Mouse (Mus musculus) stomach, embryonic 14.5 days (tissue): Measurements from ENCODE around the gene 2010111I01Rik. TPM values are rescaled to one million over a fixed set of nuclear protein-coding genes. Genes with fewer than 3 reads are reported as not detected.

Experiments
- ATAC-seq: fragments of 200-750 bp; cut with Nextera tagmentation; 2 replicates; pipeline ENCODE4 v1.8.0; 2017; ENCODE audit warnings: low read depth, moderate TSS enrichment; ENCODE audit not compliant: insufficient number of reproducible peaks, insufficient read depth, low FRiP score
- H3K27ac ChIP-seq: fragments of 300-500 bp; sonication (generic); 2 replicates; pipeline ENCODE4 v1.5.1; 2014; ENCODE audit warnings: mild to moderate bottlenecking, low read length, moderate library complexity, mixed read lengths
- H3K27me3 ChIP-seq: fragments of 300-500 bp; sonication (generic); 2 replicates; pipeline ENCODE4 v1.6.1; 2014; ENCODE audit warnings: low read length, control low read depth, mixed read lengths; ENCODE audit not compliant: control insufficient read depth, insufficient read depth
- H3K36me3 ChIP-seq: fragments of 300-500 bp; sonication (generic); 2 replicates; pipeline ENCODE4 v1.6.1; 2014; ENCODE audit warnings: mild to moderate bottlenecking, control low read depth, low read length, moderate library complexity, mixed read lengths; ENCODE audit not compliant: control insufficient read depth, insufficient read depth
- H3K4me1 ChIP-seq: fragments of 300-500 bp; sonication (generic); 2 replicates; pipeline ENCODE4 v1.6.1; 2014; ENCODE audit warnings: low read length, control low read depth, mixed read lengths; ENCODE audit not compliant: control insufficient read depth, insufficient read depth
- H3K4me2 ChIP-seq: fragments of 300-500 bp; sonication (generic); replicated peaks from 2 replicates; pipeline ENCODE4 v1.6.1; 2014; ENCODE audit warnings: low read depth, low read length, control low read depth
- H3K4me3 ChIP-seq: fragments of 300-500 bp; sonication (generic); 2 replicates; pipeline ENCODE4 v1.5.1; 2014; ENCODE audit warnings: low read depth, low read length, control low read depth
- H3K9ac ChIP-seq: fragments of 300-500 bp; sonication (generic); replicated peaks from 2 replicates; pipeline ENCODE4 v1.6.1; 2014; ENCODE audit warnings: low read depth, mild to moderate bottlenecking, control low read depth, low read length, moderate library complexity, mixed read lengths
- H3K9me3 ChIP-seq: fragments of 300-500 bp; sonication (generic); 2 replicates; pipeline ENCODE4 v1.6.1; 2016; ENCODE audit warnings: low read depth, low read length, control low read depth; ENCODE audit not compliant: control insufficient read depth
- WGBS: fragments of 180-500 bp; shearing (Covaris S2); extraction: QIAGEN DNeasy Blood & Tissue Kit; methylation state at CpG from one replicate; pipeline ENCODE4 v1.1.7; 2014; 5-methylcytosine and 5-hydroxymethylcytosine counted together
- polyA plus RNA-seq: library from polyadenylated mRNA; unstranded; fragments of >200 nt; fragmentation: Nextera tagmentation; extraction: Ambion mirVana; gene quantifications from 2 replicates; pipeline ENCODE4 v1.2.1, GENCODE M21; 2014

2010111I01Rik gene
- polyA plus RNA-seq, 1 experiment from 2014 or later: 140 TPM

DNA sequence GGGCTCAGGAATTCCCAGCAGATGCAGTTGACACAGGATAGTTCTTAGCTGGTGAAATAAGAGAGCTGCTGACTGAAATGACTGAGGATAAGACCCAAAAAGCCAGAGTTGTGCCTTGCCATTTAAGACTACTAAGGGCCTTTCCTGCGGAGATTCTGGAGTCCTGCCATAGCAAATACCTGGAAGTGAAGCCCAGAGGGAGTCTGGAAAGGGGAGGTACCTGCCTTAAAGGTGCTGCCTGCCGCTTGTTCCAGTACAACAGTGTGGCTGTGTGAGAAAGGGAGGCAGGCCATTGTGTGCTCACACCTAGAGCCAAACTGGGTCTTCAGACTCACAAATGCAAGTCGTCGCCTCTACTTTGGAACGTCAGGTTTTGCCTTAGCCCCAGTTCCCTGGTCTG lies 305.5 kb downstream of the 2010111I01Rik start:
- no peak overlapping the region; the same call in 1 of the 2 replicates for H3K9ac ChIP-seq
- H3K4me1 ChIP-seq: peaks cover 48% of the 10 kb centered on the region
- no peak overlapping the region for H3K4me2 ChIP-seq
- H3K4me3 ChIP-seq: no peak overlapping the region
- 52% methylated on average over 5 of the region's 5 CpGs for WGBS
- H3K27ac ChIP-seq: peak overlapping the region; percentile 7; the same call in 1 of the 2 replicates
- no peaks in the 10 kb centered on the region for H3K36me3 ChIP-seq
- H3K9me3 ChIP-seq: no peaks in the 10 kb centered on the region
- no peak for ATAC-seq
- H3K27me3 ChIP-seq: no peaks in the 10 kb centered on the region

DNA sequence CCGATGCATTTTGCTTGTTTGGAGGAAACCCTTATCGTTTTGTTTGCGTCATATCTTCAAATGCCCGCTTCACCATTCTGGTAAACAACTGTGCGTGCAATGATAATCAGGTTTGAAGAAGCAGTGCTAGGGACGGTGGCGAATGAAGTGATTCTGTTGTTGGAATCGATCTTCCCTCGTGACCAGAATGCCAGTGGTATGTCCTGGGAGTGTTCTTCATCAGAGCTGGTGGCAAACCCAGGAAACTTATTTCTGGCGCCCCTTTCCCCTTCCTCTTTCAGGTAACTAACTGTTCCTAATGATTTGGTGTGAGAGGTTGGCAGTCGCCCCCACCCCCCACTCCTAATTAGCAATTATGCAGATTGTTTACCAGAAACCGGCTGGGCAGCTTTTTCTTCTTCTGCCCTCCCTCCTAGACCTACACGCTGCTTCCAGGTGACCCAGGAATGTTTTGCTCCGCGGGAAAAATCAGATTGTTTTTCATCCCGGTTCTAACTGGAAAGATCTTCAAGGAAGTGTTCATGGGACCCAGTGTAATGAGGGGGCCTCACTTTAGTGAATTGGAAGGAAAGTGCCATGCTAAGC lies 307.4 kb downstream of the 2010111I01Rik start:
- Histone ChIP-seq H3K4me2 (peak overlapping the region; percentile 35), H3K4me3 (peak overlapping the region; percentile 36), H3K36me3 (no peaks in the 10 kb centered on the region), H3K4me1 (peaks cover 40% of the 10 kb centered on the region), H3K27me3 (no peaks in the 10 kb centered on the region), H3K9ac (no peak overlapping the region), H3K9me3 (no peaks in the 10 kb centered on the region), H3K27ac (peak overlapping the region; percentile 77)
- 16% methylated on average over 16 of the region's 16 CpGs for WGBS
- ATAC-seq: no peak

DNA sequence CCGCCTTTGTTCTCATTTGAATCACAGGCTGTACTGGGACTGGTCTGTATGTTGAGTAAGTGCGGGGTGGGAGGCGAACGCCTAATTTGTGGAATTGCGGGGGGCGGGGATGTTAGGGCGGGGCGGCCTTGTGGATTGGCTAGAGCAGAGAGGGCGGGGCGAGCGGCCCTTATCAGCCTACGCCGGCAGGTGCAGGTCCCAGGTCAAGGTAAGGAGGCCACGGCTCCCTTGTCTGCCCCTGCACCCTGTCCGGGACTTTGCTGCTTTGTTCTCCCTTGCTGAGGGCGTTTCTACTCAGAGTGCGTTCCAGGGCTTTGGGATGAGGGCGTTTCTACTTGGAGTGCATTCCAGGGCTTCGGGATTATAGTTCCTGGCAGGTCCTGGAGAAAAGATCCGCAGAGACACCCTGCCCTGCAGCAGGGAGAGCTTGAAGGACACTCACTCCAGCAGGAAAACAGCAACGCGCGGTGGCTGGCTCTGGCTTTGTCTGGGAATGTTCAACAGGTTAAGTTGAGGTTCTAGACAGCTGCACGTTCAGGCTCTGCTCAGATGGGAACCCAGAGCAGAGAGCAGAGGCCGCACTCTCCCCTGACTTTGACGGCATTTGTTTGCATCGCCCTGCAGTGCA lies 308.0 kb downstream of the 2010111I01Rik start:
- H3K4me3 ChIP-seq: peak overlapping the region; percentile 36
- no peaks in the 10 kb centered on the region for H3K27me3 ChIP-seq
- peak overlapping the region; percentile 35 for H3K4me2 ChIP-seq
- H3K4me1 ChIP-seq: peaks cover 39% of the 10 kb centered on the region
- peak; percentile 97 for ATAC-seq
- no peaks in the 10 kb centered on the region for H3K36me3 ChIP-seq
- peak overlapping the region; percentile 14; the same call in 1 of the 2 replicates for H3K9ac ChIP-seq
- peak overlapping the region; percentile 77 for H3K27ac ChIP-seq
- WGBS: 5% methylated on average over 27 of the region's 27 CpGs
- H3K9me3 ChIP-seq: no peaks in the 10 kb centered on the region

DNA sequence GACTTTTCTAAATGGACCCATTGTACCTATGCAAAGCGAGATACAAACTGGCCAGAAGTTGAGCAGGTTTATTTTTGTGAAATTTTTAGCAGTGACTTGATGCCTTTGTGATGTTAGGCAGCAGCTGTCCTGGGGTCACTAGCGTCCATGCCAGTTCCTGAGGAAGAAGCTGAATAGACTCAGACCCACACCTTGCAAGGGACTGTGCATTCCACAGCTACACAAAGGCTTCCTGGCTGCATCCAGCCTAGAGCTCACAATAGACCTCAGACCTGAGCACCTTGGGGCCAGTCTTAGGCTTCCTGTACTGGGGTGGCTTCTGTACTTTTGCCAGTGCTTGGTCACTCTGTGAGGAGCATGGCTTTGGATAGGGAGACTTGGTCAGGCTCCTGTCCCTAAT lies 309.2 kb downstream of the 2010111I01Rik start:
- H3K4me3 ChIP-seq: peak overlapping the region; percentile 36
- peak overlapping the region; percentile 23; the same call in 1 of the 2 replicates for H3K9ac ChIP-seq
- H3K4me2 ChIP-seq: peak overlapping the region; percentile 29
- no peaks in the 10 kb centered on the region for H3K36me3 ChIP-seq
- no peaks in the 10 kb centered on the region for H3K9me3 ChIP-seq
- H3K27me3 ChIP-seq: no peaks in the 10 kb centered on the region
- WGBS: 46% methylated on average over 2 of the region's 2 CpGs
- no peak for ATAC-seq
- H3K27ac ChIP-seq: peak overlapping the region; percentile 55; the same call in 1 of the 2 replicates
- peaks cover 45% of the 10 kb centered on the region for H3K4me1 ChIP-seq

DNA sequence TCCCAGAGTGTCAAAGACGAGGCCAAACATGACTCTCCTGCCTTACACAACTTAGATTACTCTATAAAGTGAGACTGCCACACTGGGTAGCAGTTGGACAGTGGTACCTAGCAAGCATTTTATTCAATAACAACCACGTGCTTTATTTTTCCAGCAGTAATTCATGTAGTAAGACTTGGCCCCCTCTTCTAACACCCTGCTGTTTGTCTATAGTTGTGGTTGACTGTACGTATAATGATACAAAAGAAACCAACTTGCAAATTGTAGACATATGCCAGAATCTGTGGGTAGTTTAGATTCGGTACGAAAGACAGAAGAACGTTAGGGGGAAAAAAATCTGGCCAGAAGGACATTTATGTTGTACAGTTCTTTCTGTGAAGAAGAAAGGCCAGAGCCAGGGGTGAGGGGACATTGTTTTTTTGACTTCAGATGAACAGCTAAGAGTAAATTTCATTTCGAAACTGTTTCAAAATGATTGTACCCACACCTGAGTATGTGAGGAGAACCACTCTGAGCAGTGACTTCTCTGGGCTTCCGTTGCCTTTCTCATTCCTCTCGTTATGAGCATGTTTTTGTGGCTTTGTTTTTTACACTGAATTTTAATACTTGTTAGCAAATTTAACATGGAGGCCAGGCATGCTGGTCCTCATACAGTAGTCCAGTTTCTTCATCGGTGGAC lies 309.9 kb downstream of the 2010111I01Rik start:
- Histone ChIP-seq H3K27ac (no peak overlapping the region), H3K27me3 (no peaks in the 10 kb centered on the region), H3K4me2 (peak overlapping the region; percentile 29), H3K36me3 (no peaks in the 10 kb centered on the region), H3K9me3 (no peaks in the 10 kb centered on the region), H3K9ac (peak overlapping the region; percentile 23; the same call in 1 of the 2 replicates), H3K4me1 (peaks cover 50% of the 10 kb centered on the region), H3K4me3 (peak overlapping the region; percentile 36)
- ATAC-seq: no peak
- WGBS: 65% methylated on average over 10 of the region's 10 CpGs

DNA sequence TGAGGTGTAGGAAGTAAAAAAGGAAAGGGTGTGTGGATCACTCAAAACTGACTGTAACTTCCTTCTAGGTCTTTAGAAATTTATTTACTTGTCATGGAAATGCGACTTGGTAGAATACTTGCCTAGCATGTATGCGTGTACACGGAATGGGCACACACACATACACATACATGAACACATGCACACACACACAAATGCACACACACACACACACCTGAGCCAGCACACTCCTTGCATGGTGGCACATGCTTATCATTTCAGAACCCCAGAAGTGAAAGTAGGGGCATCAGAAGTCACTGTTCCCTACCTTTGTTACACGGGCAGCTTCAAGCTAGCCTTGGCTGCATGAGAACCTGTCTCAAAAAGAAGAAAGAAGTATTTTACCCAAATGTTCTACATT lies 311.7 kb downstream of the 2010111I01Rik start:
- ATAC-seq: no peak
- H3K9me3 ChIP-seq: no peaks in the 10 kb centered on the region
- peaks cover 57% of the 10 kb centered on the region for H3K4me1 ChIP-seq
- no peaks in the 10 kb centered on the region for H3K36me3 ChIP-seq
- H3K9ac ChIP-seq: no peak overlapping the region
- 78% methylated on average over 4 of the region's 4 CpGs for WGBS
- H3K27ac ChIP-seq: no peak overlapping the region
- H3K27me3 ChIP-seq: no peaks in the 10 kb centered on the region
- peak overlapping the region; percentile 36; the same call in 1 of the 2 replicates for H3K4me3 ChIP-seq
- peak overlapping the region; percentile 29 for H3K4me2 ChIP-seq

DNA sequence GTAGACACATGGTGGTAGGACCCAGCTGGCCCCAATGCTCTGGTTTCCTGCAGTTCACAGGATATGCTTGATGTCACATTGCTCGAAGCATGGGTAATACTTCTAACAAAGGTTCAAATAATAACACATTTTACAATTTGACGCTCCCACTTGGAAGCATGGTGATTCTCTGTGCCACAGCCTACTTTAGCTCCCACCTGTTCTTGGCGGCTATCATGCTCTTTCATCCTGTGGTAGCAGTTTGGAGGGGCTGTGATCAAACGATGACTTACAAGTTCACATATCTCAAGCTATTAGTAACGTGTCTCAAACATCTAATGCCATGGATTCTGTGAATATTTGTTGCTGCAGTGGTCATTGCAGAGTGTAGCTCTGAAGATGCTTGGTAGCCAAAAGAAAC lies 312.6 kb downstream of the 2010111I01Rik start:
- WGBS: 41% methylated on average over 5 of the region's 5 CpGs
- peaks cover 5% of the 10 kb centered on the region; the same call in 1 of the 2 replicates for H3K36me3 ChIP-seq
- H3K4me3 ChIP-seq: no peak overlapping the region; the same call in 1 of the 2 replicates
- H3K27ac ChIP-seq: peak overlapping the region; percentile 86; the same call in 1 of the 2 replicates
- no peaks in the 10 kb centered on the region for H3K27me3 ChIP-seq
- no peak for ATAC-seq
- no peak overlapping the region for H3K9ac ChIP-seq
- H3K4me1 ChIP-seq: peaks cover 55% of the 10 kb centered on the region
- H3K9me3 ChIP-seq: no peaks in the 10 kb centered on the region
- peak overlapping the region; percentile 29 for H3K4me2 ChIP-seq

DNA sequence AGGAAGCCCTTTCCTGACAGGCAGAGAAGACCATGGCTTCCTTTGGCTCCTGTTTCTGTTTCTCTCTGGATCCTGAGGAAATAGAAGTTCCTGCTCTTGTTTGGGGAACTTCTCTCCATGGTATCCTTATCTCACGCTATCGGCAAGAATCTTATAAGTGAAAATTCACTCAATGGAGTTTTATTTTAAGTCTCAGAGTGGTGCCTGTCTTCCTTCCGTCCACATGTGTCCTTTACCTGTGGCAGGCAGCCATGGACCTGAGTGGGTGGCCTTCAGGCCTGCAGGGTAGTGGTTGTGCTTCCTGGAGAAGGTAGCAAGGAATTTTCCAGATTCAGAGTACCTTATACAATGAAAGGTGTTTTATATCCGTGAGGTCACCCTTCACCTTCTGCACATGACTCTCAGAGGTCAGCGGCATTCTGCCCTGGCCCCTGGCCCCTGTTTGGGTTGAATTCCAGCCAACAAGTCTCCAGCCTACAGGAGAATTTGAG lies 313.5 kb downstream of the 2010111I01Rik start:
- H3K27me3 ChIP-seq: no peaks in the 10 kb centered on the region
- peaks cover 11% of the 10 kb centered on the region for H3K36me3 ChIP-seq
- peak overlapping the region; percentile 19; the same call in 1 of the 2 replicates for H3K4me3 ChIP-seq
- H3K4me2 ChIP-seq: peak overlapping the region; percentile 29
- WGBS: 38% methylated on average over 5 of the region's 5 CpGs
- ATAC-seq: no peak
- H3K27ac ChIP-seq: peak overlapping the region; percentile 86
- H3K4me1 ChIP-seq: peaks cover 51% of the 10 kb centered on the region
- no peak overlapping the region for H3K9ac ChIP-seq
- no peaks in the 10 kb centered on the region for H3K9me3 ChIP-seq
